Mouse (Mus musculus) liver, adult 2 months (tissue): Measurements from ENCODE around the gene Hist1h3e.

Experiments used
- CTCF ChIP-seq: fragments of 200-500 bp; IDR thresholded peaks from 2 replicates; pipeline ENCODE4 v1.5.1; 2011; ENCODE audit warnings: low read depth, low read length, control low read depth
- POLR2A ChIP-seq: fragments of 200-500 bp; IDR thresholded peaks from 2 replicates; pipeline ENCODE4 v1.6.1; 2011; ENCODE audit warnings: low read length, control low read depth; ENCODE audit not compliant: insufficient read depth; ENCODE audit errors: extremely low read depth

GRCm38 (mm10) chr13:23529480-23530165 lies 32.5 kb downstream of the Hist1h3e start:
- TF ChIP-seq CTCF (no peak), POLR2A (no peak)
